Mouse (Mus musculus) effector memory CD4-positive, alpha-beta T cell, adult 5 months (primary cell): ENCODE data around the gene Gpr37l1. TPM values are rescaled to one million over a fixed set of nuclear protein-coding genes. Genes with fewer than 3 reads are reported as not detected.

Source experiments
- polyA plus RNA-seq: library from polyadenylated mRNA; unstranded; fragments of 100-300 nt; shearing (Covaris generic); gene quantifications from one replicate; pipeline ENCODE4 v1.2.1, GENCODE M21; 2017

Gpr37l1 gene
- polyA plus RNA-seq = not detected

DNA sequence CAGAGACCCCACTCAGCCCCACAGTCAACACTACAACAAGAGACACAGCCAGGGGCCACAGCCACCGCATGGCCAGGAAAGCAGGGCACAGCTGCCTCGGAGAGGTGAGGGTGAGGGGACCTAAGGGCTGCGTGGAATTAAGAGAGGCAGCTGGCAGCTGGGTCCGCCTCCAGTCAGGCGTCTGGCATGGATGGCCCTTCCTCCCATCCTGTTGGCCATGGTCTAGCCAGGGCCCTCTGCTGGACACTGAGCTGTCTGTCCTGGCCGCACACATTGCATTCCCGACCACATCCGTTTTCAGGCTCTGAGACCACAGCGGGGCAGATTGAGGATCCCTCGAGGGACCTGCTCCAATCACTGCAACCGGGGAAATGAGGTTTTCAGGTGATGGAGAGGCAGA lies at the start of gene Gpr37l1:
TSS of gene Gpr37l1 (minus strand) at position 247 of the 400 bp plus-strand sequence.

DNA sequence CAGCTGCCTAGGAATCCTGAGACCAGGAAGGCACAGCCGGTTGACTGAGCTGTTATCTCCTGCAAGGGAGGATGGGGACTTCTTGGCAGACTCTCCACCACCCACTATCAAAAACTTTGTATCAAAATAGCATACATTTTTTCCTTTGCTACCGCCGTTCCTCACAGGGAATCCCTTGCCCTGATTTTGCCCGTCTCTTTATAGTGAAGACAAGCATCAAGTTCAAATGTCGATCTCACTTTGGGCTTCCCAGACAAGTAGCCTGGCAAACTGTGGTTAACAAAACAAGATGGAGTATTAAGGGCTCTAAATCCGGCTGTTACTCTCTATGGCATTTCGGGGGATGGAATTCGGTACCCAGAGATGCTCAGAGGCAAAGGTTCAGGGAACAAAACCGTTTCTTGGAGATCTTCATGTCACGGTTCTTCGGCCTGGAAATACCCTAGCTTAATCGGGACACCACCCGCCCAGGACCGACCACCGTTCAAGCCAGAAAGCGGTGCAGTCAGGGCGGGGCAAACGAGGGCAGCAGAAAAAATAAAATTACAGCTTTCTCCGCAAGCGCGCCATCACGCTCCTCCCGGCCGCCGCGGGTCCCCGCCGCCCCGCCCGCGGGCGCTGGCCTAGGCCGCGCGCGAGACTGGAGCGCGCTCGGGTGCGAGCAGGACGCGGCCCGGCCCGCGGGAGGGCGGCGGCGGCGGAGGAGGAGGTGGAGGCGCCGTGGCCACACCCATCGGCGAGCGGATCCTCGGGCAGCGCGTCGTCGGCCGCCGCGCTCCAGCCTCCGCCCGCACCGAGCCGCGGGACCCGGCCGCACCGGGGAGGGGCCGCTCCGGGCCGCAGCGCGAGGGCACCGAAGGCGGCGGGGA lies 21.2 kb downstream of the Gpr37l1 start, which contains the start of gene Arl8a:
TSS of gene Arl8a (plus strand) at position 748 of the 869 bp plus-strand sequence.

DNA sequence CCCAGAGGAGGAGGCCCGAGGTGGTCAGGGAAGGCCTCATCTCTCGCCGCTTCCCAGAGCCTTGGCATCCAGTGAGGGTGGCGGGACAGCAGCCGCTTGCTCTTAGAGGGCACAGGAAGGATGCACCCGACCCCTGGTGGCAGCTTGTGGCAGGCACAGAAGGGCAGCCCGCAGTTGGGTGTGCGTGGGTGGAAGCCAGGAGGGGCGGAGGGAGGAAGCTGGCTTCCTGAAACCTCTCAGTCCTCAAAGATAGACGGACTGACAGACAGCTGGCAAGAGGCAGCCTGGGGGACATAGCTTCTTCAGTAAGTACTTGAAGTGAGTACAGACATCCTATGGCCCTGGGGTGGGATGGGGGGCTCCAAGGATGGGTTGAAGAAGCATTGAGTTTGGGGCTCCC lies 35.0 kb downstream of the Gpr37l1 start, which contains the start of gene Ptpn7:
TSS of gene Ptpn7 (plus strand) at position 228 of the 400 bp plus-strand sequence.

Other genes with a start within 250 kb of the Gpr37l1 start
- gene Ppp1r12b, start 211.7 kb downstream of the Gpr37l1 start, polyA plus RNA-seq = 12.0 TPM
- gene Ube2t, start 205.1 kb downstream of the Gpr37l1 start, polyA plus RNA-seq = 6.9 TPM
- 0.05 TPM for gene Lgr6, start 62.4 kb downstream of the Gpr37l1 start, polyA plus RNA-seq
- gene Ptpn7, start 35.0 kb downstream of the Gpr37l1 start, polyA plus RNA-seq = 72.5 TPM
- gene Arl8a, start 20.9 kb downstream of the Gpr37l1 start, polyA plus RNA-seq = 71.9 TPM
- gene Elf3, start 90.9 kb upstream of the Gpr37l1 start, polyA plus RNA-seq = not detected
- 28.4 TPM for gene Rnpep, start 116.4 kb upstream of the Gpr37l1 start, polyA plus RNA-seq
- 97.2 TPM for gene Timm17a, start 146.1 kb upstream of the Gpr37l1 start, polyA plus RNA-seq
- gene Lmod1, start 157.1 kb upstream of the Gpr37l1 start, polyA plus RNA-seq = not detected
- gene Shisa4, start 207.6 kb upstream of the Gpr37l1 start, polyA plus RNA-seq = 0.26 TPM